Mouse (Mus musculus) kidney, adult 2 months (tissue): Measurements from ENCODE around the gene Tesc. TPM values are rescaled to one million over a fixed set of nuclear protein-coding genes. Genes with fewer than 3 reads are reported as not detected.

Experiments
- DNase-seq: peaks from one replicate; pipeline ENCODE4 v3.0.0; 2021
- H3K27ac ChIP-seq: fragments of 200-500 bp; 2 replicates; pipeline ENCODE4 v1.5.1; 2012; ENCODE audit warnings: low read depth, low read length, control low read depth, inconsistent platforms; ENCODE audit not compliant: insufficient read depth
- H3K27me3 ChIP-seq: fragments of 200-500 bp; replicated peaks from 2 replicates; pipeline ENCODE4 v1.6.1; 2012; ENCODE audit warnings: mild to moderate bottlenecking, moderate library complexity, low read length, inconsistent platforms; ENCODE audit not compliant: control insufficient read depth, insufficient read depth
- H3K36me3 ChIP-seq: fragments of 200-500 bp; 2 replicates; pipeline ENCODE4 v1.6.1; 2012; ENCODE audit warnings: mild to moderate bottlenecking, moderate library complexity, low read length, inconsistent platforms; ENCODE audit not compliant: control insufficient read depth, insufficient read depth
- H3K4me1 ChIP-seq: fragments of 200-500 bp; 2 replicates; pipeline ENCODE4 v1.6.1; 2011; ENCODE audit warnings: low read length; ENCODE audit not compliant: control insufficient read depth, insufficient read depth
- H3K4me3 ChIP-seq: fragments of 200-500 bp; 2 replicates; pipeline ENCODE4 v1.5.1; 2011; ENCODE audit warnings: mild to moderate bottlenecking, low read depth, low read length, control low read depth; ENCODE audit not compliant: insufficient read depth
- CTCF ChIP-seq: fragments of 200-500 bp; conservative IDR thresholded peaks from 2 replicates; pipeline ENCODE4 v1.5.1; 2011; ENCODE audit warnings: low read depth, mild to moderate bottlenecking, control low read depth, low read length, moderate library complexity, mixed read lengths; ENCODE audit not compliant: insufficient read depth, insufficient read length
- POLR2A ChIP-seq: fragments of 200-500 bp; IDR thresholded peaks from one replicate; pipeline ENCODE4 v1.6.1; 2011; ENCODE audit warnings: low read depth, low read length, control low read depth
- WGBS: fragments of 180-500 bp; shearing (Covaris S2); methylation state at CpG from one replicate; pipeline ENCODE4 v1.1.7; 2018; 5-methylcytosine and 5-hydroxymethylcytosine counted together
- polyA plus RNA-seq: library from polyadenylated mRNA; depleted of rRNA; stranded (reverse); fragments of >200 nt; gene quantifications from 2 replicates; pipeline ENCODE4 v1.2.3, GENCODE M21; 2012

The Tesc gene
- polyA plus RNA-seq, 1 experiment = 33.3 TPM

GRCm38 (mm10) chr5:118090101-118090500 lies 62.6 kb downstream of the Tesc start:
- no peak overlapping the region for H3K4me3 ChIP-seq
- H3K36me3 ChIP-seq = no peaks in the 10 kb centered on the region
- WGBS = 98% methylated on average over 6 of the region's 6 CpGs
- no peaks in the 10 kb centered on the region for H3K4me1 ChIP-seq
- H3K27me3 ChIP-seq = no peaks in the 10 kb centered on the region
- H3K27ac ChIP-seq = no peak overlapping the region
- TF ChIP-seq CTCF (no peak), POLR2A (no peak)
- DNase-seq = no peak

DNA sequence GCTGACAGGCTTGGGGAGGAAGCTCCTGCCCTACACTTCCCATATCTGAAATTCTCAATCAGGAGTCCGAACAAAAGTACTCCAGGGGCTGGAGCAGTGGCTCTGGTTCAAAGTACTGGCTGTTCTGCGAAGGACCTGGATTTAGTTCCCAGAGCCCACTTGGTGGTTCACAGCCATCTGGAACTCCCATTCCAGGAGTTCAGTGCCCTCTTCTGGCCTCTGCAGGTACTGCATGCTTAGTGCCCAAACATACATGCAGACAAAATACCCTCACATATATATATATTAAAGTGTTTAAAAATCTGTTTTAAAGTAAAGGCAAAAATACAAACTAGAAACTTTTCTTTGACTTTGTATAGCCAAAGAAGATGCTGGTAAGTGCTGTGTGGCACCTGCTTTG lies 63.3 kb downstream of the Tesc start:
- H3K27me3 ChIP-seq = no peaks in the 10 kb centered on the region
- H3K4me3 ChIP-seq = no peak overlapping the region
- H3K27ac ChIP-seq = no peak overlapping the region
- TF ChIP-seq POLR2A = no peak
- TF ChIP-seq CTCF = peak; percentile 44
- 98% methylated on average over 2 of the region's 2 CpGs for WGBS
- H3K36me3 ChIP-seq = no peaks in the 10 kb centered on the region
- H3K4me1 ChIP-seq = no peaks in the 10 kb centered on the region
- peak; percentile 44 for DNase-seq

DNA sequence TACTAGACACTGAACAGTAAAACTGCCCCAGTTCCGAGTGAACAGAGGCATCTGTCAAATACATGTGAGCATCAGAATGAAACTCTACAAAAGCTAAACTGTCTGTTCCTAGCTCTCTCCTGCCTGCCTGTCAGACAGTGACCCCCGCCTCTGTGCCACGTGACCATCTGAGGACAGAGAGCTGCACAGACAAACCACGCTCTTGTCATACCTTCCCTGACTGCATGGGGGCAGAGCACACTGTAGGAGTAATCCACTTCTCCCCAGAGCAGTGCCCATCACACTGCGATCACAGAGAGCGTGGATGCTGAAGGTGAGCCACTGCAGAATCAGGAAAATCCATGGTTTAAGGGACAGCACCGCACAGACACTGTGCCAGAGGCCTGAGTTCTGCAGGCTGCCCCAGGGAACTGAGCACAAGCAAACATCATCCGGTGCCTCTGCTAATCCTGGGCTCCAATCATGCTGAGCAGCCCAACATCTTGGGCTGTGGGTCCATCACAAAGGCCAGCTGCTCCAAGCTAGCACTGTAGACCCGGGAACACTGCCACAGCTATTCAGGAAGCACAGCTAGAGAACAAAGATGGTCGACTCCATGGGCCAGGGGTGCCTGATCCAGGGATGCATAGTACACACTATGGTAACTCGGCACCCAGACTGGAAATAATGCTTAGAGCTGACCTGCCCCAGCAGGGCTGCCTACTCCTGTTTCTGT lies 65.9 kb downstream of the Tesc start:
- Histone ChIP-seq H3K27ac (no peak overlapping the region), H3K36me3 (no peaks in the 10 kb centered on the region), H3K4me3 (no peak overlapping the region), H3K27me3 (no peaks in the 10 kb centered on the region), H3K4me1 (no peaks in the 10 kb centered on the region)
- no peak for DNase-seq
- 81% methylated on average over 11 of the region's 11 CpGs for WGBS
- TF ChIP-seq CTCF (no peak), POLR2A (no peak)

- H3K36me3 ChIP-seq = no peaks in the 10 kb centered on the region
- H3K4me1 ChIP-seq = no peaks in the 10 kb centered on the region
- no peak overlapping the region for H3K4me3 ChIP-seq
- H3K27ac ChIP-seq = no peak overlapping the region
- H3K27me3 ChIP-seq = no peaks in the 10 kb centered on the region
- TF ChIP-seq CTCF (no peak), POLR2A (no peak)
- WGBS = 90% methylated on average over 11 of the region's 11 CpGs
- no peak for DNase-seq
Observed at GRCm38 (mm10) chr5:118095433-118095832, 67.9 kb downstream of the Tesc start.

GRCm38 (mm10) chr5:118095849-118096248 lies 68.3 kb downstream of the Tesc start:
- no peaks in the 10 kb centered on the region for H3K4me1 ChIP-seq
- H3K4me3 ChIP-seq = no peak overlapping the region
- H3K27ac ChIP-seq = no peak overlapping the region
- WGBS = 86% methylated on average over 4 of the region's 4 CpGs
- no peaks in the 10 kb centered on the region for H3K36me3 ChIP-seq
- no peak for DNase-seq
- TF ChIP-seq CTCF = no peak
- TF ChIP-seq POLR2A = no peak
- H3K27me3 ChIP-seq = no peaks in the 10 kb centered on the region

DNA sequence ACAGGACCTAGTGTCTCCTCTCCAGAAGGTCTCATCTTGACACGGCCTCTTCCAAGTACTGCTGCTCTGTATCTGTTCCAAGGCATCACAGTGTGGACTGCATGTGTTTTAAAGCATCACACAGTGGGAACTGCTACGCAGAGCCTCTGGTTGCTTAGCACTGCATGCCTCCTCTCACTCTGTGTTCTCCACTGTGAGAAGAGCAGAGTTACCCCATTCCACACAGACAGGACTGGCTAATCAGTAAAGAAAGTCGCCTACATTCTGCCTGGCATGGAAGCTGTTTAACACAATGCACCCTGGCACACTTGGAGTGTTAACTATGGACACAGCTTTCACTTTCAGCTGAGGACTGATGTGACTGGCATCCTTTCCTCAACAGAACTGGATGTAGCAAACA lies 68.8 kb downstream of the Tesc start:
- Histone ChIP-seq H3K4me3 (no peak overlapping the region), H3K36me3 (no peaks in the 10 kb centered on the region), H3K27ac (no peak overlapping the region), H3K27me3 (no peaks in the 10 kb centered on the region), H3K4me1 (no peaks in the 10 kb centered on the region)
- TF ChIP-seq CTCF (no peak), POLR2A (no peak)
- DNase-seq = no peak
- WGBS = 84% methylated on average over 3 of the region's 3 CpGs

DNA sequence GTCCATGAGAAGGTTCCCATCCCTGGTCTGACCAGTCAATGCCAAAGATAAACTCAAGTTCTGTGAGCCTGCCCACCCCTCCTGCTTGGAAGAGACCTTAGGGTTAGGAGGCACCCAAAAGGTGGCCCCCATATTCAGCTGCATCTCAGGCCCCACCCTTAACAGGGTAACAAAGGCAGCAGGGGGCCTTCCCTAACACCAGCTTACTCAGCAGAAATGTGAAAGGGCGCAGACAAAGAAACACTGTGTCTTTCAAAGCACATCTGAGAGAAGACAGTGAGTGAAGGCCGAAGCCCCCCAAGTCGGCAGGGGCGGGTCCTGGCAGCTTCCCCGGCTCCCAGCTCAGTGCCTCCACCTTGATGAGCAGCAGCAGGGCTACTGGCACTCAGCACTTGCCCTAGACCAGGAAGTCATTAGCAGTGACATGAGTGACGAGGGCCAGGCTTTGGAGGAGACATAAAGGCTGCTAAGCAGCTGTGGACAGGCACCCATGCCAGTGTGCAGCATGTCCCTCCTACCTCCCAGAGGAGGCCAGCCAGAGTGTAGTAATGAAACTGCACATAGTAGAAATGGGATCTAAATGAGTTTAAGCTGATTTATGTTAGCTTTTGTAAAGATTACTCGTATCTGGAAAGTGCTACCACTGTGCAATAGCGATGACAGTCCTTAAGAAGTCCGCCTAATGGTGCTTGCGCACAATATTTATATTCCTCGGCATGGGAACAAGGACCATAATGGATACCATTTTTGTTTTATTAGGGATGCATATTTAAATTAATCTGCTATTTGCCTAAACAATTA lies 71.7 kb downstream of the Tesc start:
- H3K4me3 ChIP-seq = no peak overlapping the region
- no peaks in the 10 kb centered on the region for H3K27me3 ChIP-seq
- no peak overlapping the region for H3K27ac ChIP-seq
- whole genome bisulfite sequencing = 81% methylated on average over 11 of the region's 11 CpGs
- H3K4me1 ChIP-seq = no peaks in the 10 kb centered on the region
- no peaks in the 10 kb centered on the region for H3K36me3 ChIP-seq
- DNase-seq = no peak
- no peak for TF ChIP-seq CTCF
- no peak for TF ChIP-seq POLR2A
